Mouse (Mus musculus) ES-E14 (cell line): ENCODE results near the gene Olfr1129.

Source experiments
- CHD2 ChIP-seq: IDR thresholded peaks from 2 replicates; pipeline ENCODE4 v1.6.1; 2014; ENCODE audit warnings: mild to moderate bottlenecking, low read depth, low read length, inconsistent platforms
- MAFK ChIP-seq: IDR thresholded peaks from 2 replicates; pipeline ENCODE4 v1.6.1; 2014; ENCODE audit warnings: mild to moderate bottlenecking, low read depth, low read length, inconsistent platforms; ENCODE audit not compliant: insufficient read depth
- ZC3H11A ChIP-seq: IDR thresholded peaks from 2 replicates; pipeline ENCODE4 v1.6.1; 2012; ENCODE audit warnings: low read depth, mild to moderate bottlenecking, inconsistent platforms, low read length, borderline replicate concordance
- ZNF384 ChIP-seq: IDR thresholded peaks from 2 replicates; pipeline ENCODE4 v1.6.1; 2012; ENCODE audit warnings: low read depth, low read length, inconsistent platforms

GRCm38 (mm10) chr2:87545442-87545841, 28.3 kb upstream of the Olfr1129 start, which contains the start of gene Olfr1128:
- TF ChIP-seq ZNF384 (no peak), ZC3H11A (no peak), MAFK (no peak), CHD2 (no peak)
